Mouse (Mus musculus) B cell, adult 62 days (primary cell): ENCODE data around the gene Mtx1. TPM values are rescaled to one million over a fixed set of nuclear protein-coding genes. Genes with fewer than 3 reads are reported as not detected.

Experiments used
- total RNA-seq: library from RNA; stranded (reverse); gene quantifications from 4 replicates; pipeline ENCODE4 v1.2.4, GENCODE M21; 2023

Mtx1 gene
- total RNA-seq = 227 to 250 TPM (median 239 TPM) in 4 replicates

GRCm38 (mm10) chr3:89226900-89227299, at the start of gene Mtx1:
TSS of gene Mtx1 (minus strand) at chr3:89227088.

GRCm38 (mm10) chr3:89270051-89270755, 43.3 kb upstream of the Mtx1 start, which contains the start of gene Slc50a1:
TSS of gene Slc50a1 (minus strand) at chr3:89270570.

GRCm38 (mm10) chr3:89259076-89259475, 32.2 kb upstream of the Mtx1 start, which contains the start of gene Dpm3:
TSS of gene Dpm3 (plus strand) at chr3:89259358.

GRCm38 (mm10) chr3:89246261-89247100, 19.6 kb upstream of the Mtx1 start, which contains the start of gene Trim46:
TSS of gene Trim46 (minus strand) at chr3:89246309.

GRCm38 (mm10) chr3:89245688-89246171, 18.8 kb upstream of the Mtx1 start, which contains the start of gene Krtcap2:
TSS of gene Krtcap2 (plus strand) at chr3:89245966.

GRCm38 (mm10) chr3:89228836-89229235, 1.9 kb upstream of the Mtx1 start, which contains the start of gene Muc1:
TSS of gene Muc1 (plus strand) at chr3:89229057.

GRCm38 (mm10) chr3:89214681-89215411, 12.0 kb downstream of the Mtx1 start, which contains the start of gene Thbs3:
TSS of gene Thbs3 (plus strand) at chr3:89215180.

GRCm38 (mm10) chr3:89202253-89203141, 24.4 kb downstream of the Mtx1 start, which contains the start of gene Gba:
TSS of gene Gba (plus strand) at chr3:89202928.

GRCm38 (mm10) chr3:89183058-89183958, 43.6 kb downstream of the Mtx1 start, which contains the start of gene Fam189b:
TSS of gene Fam189b (plus strand) at chr3:89183143.

GRCm38 (mm10) chr3:89177242-89178106, 49.4 kb downstream of the Mtx1 start, which contains the start of gene Scamp3:
TSS of gene Scamp3 (plus strand) at chr3:89177473.

GRCm38 (mm10) chr3:89164506-89165267, 62.2 kb downstream of the Mtx1 start, which contains the start of gene Clk2:
TSS of gene Clk2 (plus strand) at chr3:89164795.

GRCm38 (mm10) chr3:89159616-89160344, 67.1 kb downstream of the Mtx1 start, which contains the start of gene Hcn3:
TSS of gene Hcn3 (minus strand) at chr3:89160196.

Other genes with a start within 250 kb of the Mtx1 start
- 53.5 to 67.5 TPM (median 58.6 TPM) in 4 replicates for gene Rusc1, start 133.8 kb downstream of the Mtx1 start, total RNA-seq
- gene Gm43738, start 126.0 kb downstream of the Mtx1 start, total RNA-seq = not detected in 4 replicates
- gene Fdps, start 125.1 kb downstream of the Mtx1 start, total RNA-seq = 17.6 to 21.4 TPM (median 20.3 TPM) in 4 replicates
- not detected in 4 replicates for gene Pklr, start 90.9 kb downstream of the Mtx1 start, total RNA-seq
- gene Hcn3, start 66.9 kb downstream of the Mtx1 start, total RNA-seq = 2.2 to 5.3 TPM (median 5.1 TPM) in 4 replicates
- gene Clk2, start 62.3 kb downstream of the Mtx1 start, total RNA-seq = 144 to 159 TPM (median 155 TPM) in 4 replicates
- gene Scamp3, start 49.6 kb downstream of the Mtx1 start, total RNA-seq = 109 to 121 TPM (median 115 TPM) in 4 replicates
- gene Fam189b, start 43.9 kb downstream of the Mtx1 start, total RNA-seq = 12.9 to 24.4 TPM (median 20.3 TPM) in 4 replicates
- gene Gba, start 24.2 kb downstream of the Mtx1 start, total RNA-seq = 79.6 to 102 TPM (median 97.6 TPM) in 4 replicates
- gene Thbs3, start 11.9 kb downstream of the Mtx1 start, total RNA-seq = 8.6 to 13.2 TPM (median 9.9 TPM) in 4 replicates
- 1.4 to 3.6 TPM (median 1.6 TPM) in 4 replicates for gene Muc1, start 2.0 kb upstream of the Mtx1 start, total RNA-seq
- gene Krtcap2, start 18.9 kb upstream of the Mtx1 start, total RNA-seq = 88.4 to 116 TPM (median 101 TPM) in 4 replicates
- gene Trim46, start 19.2 kb upstream of the Mtx1 start, total RNA-seq = 2.1 to 5.6 TPM (median 3.3 TPM) in 4 replicates
- 64.0 to 79.9 TPM (median 68.1 TPM) in 4 replicates for gene Dpm3, start 32.3 kb upstream of the Mtx1 start, total RNA-seq
- gene Slc50a1, start 43.5 kb upstream of the Mtx1 start, total RNA-seq = 140 to 170 TPM (median 145 TPM) in 4 replicates
- gene Efna1, start 54.1 kb upstream of the Mtx1 start, total RNA-seq = 1.0 to 1.8 TPM (median 1.1 TPM) in 4 replicates
- gene Efna3, start 95.9 kb upstream of the Mtx1 start, total RNA-seq = not detected in 4 replicates
- gene Efna4, start 110.9 kb upstream of the Mtx1 start, total RNA-seq = 0.36 TPM in 1 of 4 replicates, not detected in the others
- 6.8 to 7.4 TPM (median 7.1 TPM) in 4 replicates for gene Adam15, start 122.9 kb upstream of the Mtx1 start, total RNA-seq
- 0.25 TPM in 1 of 4 replicates, not detected in the others for gene Dcst2, start 134.9 kb upstream of the Mtx1 start, total RNA-seq
- 0.31 to 0.33 TPM in 2 of 4 replicates, not detected in the others for gene Dcst1, start 138.2 kb upstream of the Mtx1 start, total RNA-seq
- 60.4 to 64.8 TPM (median 62.5 TPM) in 4 replicates for gene Zbtb7b, start 167.7 kb upstream of the Mtx1 start, total RNA-seq
- 0.52 TPM in 1 of 4 replicates, not detected in the others for gene Lenep, start 175.7 kb upstream of the Mtx1 start, total RNA-seq
- gene Flad1, start 184.8 kb upstream of the Mtx1 start, total RNA-seq = 31.6 to 44.7 TPM (median 35.1 TPM) in 4 replicates
- 3.8 to 6.6 TPM (median 4.5 TPM) in 4 replicates for gene Cks1b, start 191.3 kb upstream of the Mtx1 start, total RNA-seq
- 88.4 to 93.9 TPM (median 92.1 TPM) in 4 replicates for gene Shc1, start 191.4 kb upstream of the Mtx1 start, total RNA-seq
- gene Pygo2, start 203.1 kb upstream of the Mtx1 start, total RNA-seq = 32.0 to 39.9 TPM (median 36.9 TPM) in 4 replicates
- 124 to 130 TPM (median 128 TPM) in 4 replicates for gene Pbxip1, start 209.6 kb upstream of the Mtx1 start, total RNA-seq
- 14.3 to 19.8 TPM (median 17.7 TPM) in 4 replicates for gene Pmvk, start 227.5 kb upstream of the Mtx1 start, total RNA-seq